Mouse (Mus musculus): Measurements from ENCODE around the gene Muc3a.

Gene Muc3a

DNA sequence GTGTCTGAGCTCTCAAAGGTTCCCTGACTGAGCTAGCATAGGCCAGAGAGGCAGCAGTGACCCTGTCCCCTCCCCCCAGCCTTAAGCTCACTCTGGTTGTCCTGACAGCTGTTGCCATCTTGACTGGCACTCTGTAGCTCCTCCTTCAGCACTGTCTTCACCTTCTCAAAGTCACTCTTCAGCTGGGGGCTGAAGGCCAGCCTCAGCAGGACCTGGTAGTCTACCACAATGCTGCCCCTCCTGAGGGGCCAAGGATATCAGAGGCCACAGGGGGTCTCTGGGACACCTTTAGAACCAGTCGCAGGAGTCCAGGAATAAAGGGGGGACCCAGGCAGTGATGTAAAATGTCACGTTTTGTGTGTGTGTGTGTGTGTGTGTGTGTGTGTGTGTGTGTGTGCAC lies at the start of gene Muc3a:
Gene Muc3a, minus strand, starts transcription at position 101 of the 400 bp plus-strand sequence.
- no peak for DNase-seq (ENCODE audit: extremely low spot score)

DNA sequence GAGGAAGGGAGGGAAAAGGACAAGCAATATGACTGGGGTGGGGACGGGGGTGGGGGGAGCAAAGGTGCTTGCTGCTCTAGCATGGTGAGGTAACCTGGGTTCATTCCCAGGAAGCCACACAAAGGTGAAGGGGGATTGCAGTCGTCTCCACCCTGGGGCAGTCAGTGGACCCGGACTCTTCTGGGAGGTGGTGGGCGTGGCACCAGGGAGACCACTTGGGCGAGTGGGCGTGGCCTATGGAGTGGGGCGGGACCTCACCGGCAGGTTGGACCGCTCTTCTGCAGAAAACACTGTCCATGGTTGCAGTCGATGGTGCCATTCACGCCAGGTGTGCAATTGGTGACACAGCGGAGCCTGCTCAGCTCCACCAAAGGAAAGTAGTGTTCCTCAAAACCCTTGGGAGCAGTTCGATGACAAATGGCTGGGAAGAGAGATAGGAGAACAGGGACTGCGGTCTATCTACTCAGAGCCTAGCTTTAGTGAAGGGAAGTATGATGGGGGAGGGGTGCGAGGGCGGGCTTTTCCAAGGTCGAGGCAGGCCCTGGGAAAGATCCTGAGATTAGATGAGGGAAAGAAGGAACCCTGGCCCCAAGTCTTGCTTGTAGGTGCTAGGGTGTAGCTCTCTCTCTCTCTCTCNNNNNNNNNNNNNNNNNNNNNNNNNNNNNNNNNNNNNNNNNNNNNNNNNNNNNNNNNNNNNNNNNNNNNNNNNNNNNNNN lies 917 bp downstream of the Muc3a start:
- DNase-seq (ENCODE audit: extremely low spot score) = peak; percentile 12

DNA sequence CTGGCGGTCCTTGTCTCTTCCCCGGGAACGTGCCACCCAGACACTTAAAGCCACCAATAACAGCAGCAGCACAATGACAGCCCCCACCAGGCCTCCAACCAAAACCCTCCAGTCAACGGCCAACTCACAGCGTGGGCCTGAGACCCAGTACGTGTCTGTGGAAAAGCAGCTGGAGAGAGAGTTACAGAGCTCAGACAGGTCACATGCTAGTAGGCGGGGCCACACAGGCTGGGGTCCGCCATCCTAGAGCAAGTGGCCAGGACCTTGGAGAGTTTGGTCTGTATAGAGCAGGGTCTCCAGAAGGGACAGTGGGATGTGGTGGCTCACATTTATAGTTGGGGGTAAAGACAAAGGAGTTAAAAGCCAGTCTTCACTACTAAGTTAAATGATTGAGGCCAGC lies 1.5 kb downstream of the Muc3a start:
- DNase-seq (ENCODE audit: extremely low spot score) = no peak

DNA sequence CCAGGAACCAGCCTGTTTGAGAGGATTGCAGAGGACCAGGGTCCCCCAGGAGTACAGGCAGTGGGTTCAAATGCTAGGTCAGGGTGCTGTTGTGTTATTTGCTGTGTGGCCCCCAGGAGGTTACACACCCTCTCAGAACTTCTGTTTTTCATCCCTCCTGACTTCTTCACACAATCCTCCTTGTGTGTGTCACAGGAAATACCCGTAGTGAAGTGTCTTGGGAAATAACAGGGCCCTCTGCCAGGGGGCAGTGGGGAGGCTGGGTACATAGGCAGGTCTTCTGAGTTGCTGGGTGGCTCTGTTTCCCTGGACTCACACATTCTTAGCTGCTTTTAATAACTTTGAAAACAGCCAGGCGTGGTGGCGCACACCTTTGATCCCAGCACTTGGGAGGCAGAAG lies 6.9 kb downstream of the Muc3a start:
- DNase-seq (ENCODE audit: extremely low spot score) = no peak

DNA sequence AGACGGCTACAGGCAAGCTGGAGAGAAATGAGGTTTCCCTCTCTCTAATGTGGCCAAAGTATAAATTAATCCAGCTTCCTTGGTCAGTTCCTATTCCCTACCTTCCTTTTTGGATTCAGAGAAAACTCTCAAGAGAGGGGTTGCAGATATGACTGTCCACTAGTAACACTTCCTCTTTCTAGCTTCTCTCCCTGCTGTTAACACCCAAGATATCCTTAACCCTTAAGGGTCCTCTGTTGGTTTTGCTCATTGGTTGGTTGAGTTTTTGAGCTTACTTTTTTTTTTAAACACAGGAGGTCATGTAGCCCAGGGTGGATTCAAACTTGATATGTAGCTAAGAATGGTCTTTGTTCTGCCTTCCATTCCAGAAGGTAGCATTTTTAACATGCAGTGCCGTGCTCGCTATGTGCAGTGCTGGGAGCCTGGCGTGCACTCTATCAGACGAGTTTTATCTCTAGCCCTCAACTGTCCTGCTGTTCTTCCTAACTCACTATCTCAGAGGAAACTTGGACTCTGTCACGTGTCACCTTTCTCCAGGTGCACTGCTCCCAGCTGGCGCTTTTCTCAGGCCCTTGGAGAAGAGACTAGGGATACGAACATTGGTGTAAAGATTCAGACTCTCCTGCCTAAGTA lies 17.6 kb downstream of the Muc3a start:
- no peak for DNase-seq (ENCODE audit: extremely low spot score)

DNA sequence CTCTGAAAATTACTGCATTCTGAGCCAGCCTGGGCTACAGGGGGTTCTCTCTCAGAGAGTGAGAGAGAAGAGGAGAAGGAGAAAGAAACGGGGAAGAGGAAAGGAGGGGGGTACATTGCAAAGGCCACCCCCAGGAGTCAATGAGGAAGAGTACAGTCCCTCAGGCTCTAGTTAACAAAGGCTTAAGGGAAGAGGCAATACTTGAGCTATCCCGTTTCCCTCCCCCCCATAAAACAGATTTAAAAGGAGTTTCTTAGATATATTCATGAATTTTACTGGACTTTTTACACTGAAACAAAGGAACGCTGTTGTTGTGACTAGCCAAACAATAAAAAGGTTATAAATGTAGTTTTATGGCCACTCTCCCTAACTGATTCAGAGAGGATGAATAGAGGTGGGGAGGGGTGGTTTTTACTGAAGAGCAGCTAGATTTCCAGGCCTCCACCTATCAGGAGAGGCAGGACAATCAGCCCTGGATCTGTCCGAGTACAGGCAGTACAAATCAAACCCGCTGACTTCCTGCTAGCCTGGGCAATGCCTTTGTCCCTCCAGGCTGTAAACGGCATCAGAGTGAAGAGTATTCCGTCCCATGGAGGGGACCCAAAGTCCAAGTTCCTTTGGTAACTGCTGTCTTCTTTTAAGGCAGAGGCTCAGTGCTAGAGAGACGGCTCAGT lies 18.8 kb downstream of the Muc3a start:
- DNase-seq (ENCODE audit: extremely low spot score) = no peak

DNA sequence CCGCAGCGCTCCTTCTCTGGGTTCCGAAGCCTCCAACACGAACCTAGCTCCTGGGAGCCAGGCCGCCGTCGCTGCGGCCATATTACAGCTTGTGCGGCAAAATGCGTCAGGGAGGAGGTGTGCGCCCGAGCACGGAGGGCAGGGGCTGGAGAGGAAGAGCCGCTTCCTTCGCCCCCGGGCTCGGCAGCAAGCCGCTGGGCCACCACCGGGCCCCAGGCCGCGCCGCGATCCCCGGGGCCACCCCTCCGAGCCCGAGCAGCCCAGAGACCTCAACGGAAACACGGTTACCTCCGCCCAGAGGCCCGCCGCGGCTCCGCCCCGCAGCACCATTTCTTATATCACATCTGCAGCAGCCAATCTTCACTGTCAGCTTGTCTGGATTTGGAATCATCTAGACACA lies 22.9 kb downstream of the Muc3a start:
- DNase-seq (ENCODE audit: extremely low spot score) = peak; percentile 43

- DNase-seq (ENCODE audit: extremely low spot score) = no peak
Observed at GRCm38 (mm10) chr5:137185362-137185761, 26.8 kb downstream of the Muc3a start.

DNA sequence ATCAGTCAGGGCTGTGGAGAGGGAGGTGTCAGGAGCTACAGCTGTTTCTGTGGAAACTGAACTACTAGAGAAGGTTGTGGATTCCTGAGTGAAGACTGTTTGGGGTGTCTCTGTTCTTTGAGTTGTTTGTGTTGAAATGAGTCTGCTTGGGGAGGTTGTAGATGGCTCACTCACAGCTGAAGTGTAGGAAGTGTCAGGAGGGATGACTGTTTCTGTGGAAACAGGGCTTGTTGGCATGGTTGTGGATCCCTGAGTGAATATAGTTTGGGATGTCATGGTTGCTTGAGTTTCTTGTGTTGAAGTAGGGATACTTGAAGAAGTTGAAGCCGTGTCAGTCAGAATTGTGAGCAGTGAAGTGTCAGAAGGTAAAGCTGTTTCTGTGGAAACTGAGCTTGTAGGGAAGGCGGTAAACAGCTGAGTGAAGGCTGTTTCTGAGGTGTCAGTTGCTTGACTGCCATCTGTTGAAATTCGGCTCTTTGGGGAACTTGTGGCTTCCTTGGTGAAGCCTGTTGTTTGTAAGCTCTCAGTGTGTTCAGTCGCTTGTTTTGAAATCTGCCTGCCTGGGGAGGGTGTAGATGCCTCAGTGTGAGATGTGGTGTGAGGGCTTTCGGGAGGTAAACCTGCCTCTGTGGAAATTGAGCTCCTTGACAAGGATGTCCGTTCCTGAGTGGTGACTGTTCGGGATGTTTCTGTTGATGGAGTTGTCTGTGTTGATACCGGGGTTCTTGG lies 32.4 kb downstream of the Muc3a start:
- no peak for DNase-seq (ENCODE audit: extremely low spot score)

DNA sequence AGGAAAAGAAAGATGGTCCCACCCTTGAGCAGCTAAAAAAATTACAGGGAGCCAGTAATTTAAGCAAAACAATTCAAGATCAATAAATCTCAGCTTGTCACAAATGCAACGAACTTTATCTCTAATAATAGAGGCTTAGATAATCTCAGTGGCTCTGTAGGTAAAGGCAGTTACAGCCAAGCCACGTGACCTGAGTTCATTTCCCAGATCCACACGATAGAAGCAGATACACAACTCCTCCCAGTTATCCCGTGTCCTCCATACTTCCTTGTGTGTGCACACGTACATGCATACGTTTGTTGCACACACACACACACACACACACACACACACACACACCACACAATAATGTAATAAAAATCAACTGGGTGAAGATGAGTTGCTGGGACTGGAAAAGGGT lies 38.2 kb downstream of the Muc3a start:
- no peak for DNase-seq (ENCODE audit: extremely low spot score)

GRCm38 (mm10) chr5:137172591-137172990 lies 39.6 kb downstream of the Muc3a start:
- DNase-seq (ENCODE audit: extremely low spot score) = no peak

GRCm38 (mm10) chr5:137171478-137171877 lies 40.7 kb downstream of the Muc3a start:
- DNase-seq (ENCODE audit: extremely low spot score) = no peak

- DNase-seq (ENCODE audit: extremely low spot score) = no peak
Observed at GRCm38 (mm10) chr5:137170836-137171380, 41.3 kb downstream of the Muc3a start.

GRCm38 (mm10) chr5:137167539-137167938 lies 44.6 kb downstream of the Muc3a start:
- no peak for DNase-seq (ENCODE audit: extremely low spot score)

DNA sequence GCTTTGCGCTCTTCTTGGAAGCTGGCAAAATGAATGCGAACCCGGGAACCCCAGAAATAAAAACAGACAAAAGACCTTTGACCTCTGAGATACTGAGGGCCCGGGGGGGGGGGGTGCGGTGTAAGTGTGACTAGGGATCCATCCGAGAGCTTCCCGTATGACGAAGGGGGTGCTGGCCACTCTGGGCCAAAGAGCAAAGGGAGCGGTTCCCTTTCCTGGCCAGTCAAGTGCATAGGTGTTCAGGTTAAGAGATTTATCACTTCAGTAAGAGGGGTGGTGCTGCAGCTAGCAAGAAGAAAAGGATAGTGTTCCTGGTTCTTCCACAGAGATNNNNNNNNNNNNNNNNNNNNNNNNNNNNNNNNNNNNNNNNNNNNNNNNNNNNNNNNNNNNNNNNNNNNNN lies 46.2 kb downstream of the Muc3a start:
- DNase-seq (ENCODE audit: extremely low spot score) = no peak

GRCm38 (mm10) chr5:137161853-137162252 lies 50.3 kb downstream of the Muc3a start:
- no peak for DNase-seq (ENCODE audit: extremely low spot score)

DNA sequence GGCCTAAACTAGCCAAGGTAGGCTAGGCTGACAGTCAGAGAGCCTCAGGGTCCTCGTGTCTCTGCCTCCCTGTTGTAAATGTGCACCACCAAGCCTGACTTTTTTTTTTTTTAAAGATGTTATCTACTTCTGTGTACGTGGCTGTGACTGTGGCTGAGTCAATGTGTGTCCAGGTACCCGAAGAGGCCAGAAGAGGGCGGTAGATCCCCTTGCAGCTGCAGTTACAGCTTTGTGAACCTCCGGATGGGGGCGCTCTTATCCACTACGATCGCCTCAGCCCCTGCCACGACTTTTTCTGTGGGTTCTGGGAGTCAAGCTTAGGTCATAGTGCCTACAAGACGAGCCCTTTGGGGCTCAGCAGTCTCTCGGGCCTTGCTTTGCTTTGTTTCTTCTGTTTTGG lies 52.7 kb downstream of the Muc3a start:
- no peak for DNase-seq (ENCODE audit: extremely low spot score)

All from embryo, embryonic 9.5 days (tissue).